Mouse (Mus musculus) midbrain, embryonic 10.5 days (tissue): ENCODE measurements around the gene Cpxm1. TPM values are rescaled to one million over a fixed set of nuclear protein-coding genes. Genes with fewer than 3 reads are reported as not detected.

Experiments used
- DNase-seq: peaks from one replicate; pipeline ENCODE4 v3.0.0-alpha.2; 2017; ENCODE audit warnings: low spot score
- H3K27ac ChIP-seq: fragments of 300-500 bp; sonication (generic); replicated peaks from 2 replicates; pipeline ENCODE4 v1.5.1; 2016; ENCODE audit warnings: mild to moderate bottlenecking
- H3K27me3 ChIP-seq: fragments of 300-500 bp; sonication (generic); 2 replicates; pipeline ENCODE4 v1.6.1; 2016; ENCODE audit warnings: low read depth, mild to moderate bottlenecking; ENCODE audit not compliant: poor library complexity, severe bottlenecking
- H3K36me3 ChIP-seq: fragments of 300-500 bp; sonication (generic); 2 replicates; pipeline ENCODE4 v1.6.1; 2016; ENCODE audit warnings: mild to moderate bottlenecking, moderate library complexity
- H3K4me1 ChIP-seq: fragments of 300-500 bp; sonication (generic); 2 replicates; pipeline ENCODE4 v1.6.1; 2016
- H3K4me3 ChIP-seq: fragments of 300-500 bp; sonication (generic); 2 replicates; pipeline ENCODE4 v1.5.1; 2016; ENCODE audit warnings: mild to moderate bottlenecking, moderate library complexity
- H3K9me3 ChIP-seq: fragments of 300-500 bp; sonication (generic); replicated peaks from 2 replicates; pipeline ENCODE4 v1.6.1; 2016; ENCODE audit warnings: mild to moderate bottlenecking
- WGBS: fragments of 180-500 bp; shearing (Covaris S2); methylation state at CpG from one replicate; pipeline ENCODE4 v1.1.7; 2016; 5-methylcytosine and 5-hydroxymethylcytosine counted together
- polyA plus RNA-seq: library from polyadenylated mRNA; unstranded; fragments of >200 nt; fragmentation: Nextera tagmentation; extraction: Ambion mirVana; gene quantifications from 2 replicates; pipeline ENCODE4 v1.2.1, GENCODE M21; 2016

Gene Cpxm1
- polyA plus RNA-seq, 1 experiment from 2014 or later: 40.7 TPM

DNA sequence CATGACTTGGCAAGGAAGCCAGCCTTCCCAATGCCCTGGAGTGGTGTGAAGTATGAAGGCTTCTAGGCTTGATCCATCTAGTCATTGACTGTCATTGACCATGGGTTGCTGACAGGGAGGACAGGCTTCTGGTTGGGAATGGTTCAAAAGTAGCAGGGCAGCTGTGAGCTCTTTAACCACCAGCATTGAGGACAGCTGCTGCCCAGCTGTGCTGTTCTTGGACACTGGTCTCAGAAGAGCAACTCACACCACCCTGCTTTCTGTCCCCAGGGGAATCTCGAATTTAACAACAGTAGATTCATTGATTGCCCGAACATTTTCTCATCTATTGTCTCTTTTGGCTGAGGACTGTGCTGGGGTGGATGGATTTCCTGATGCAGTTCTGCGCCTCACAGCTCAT lies 43.5 kb downstream of the Cpxm1 start:
- DNase-seq: no peak
- 80% methylated on average over 3 of the region's 3 CpGs for WGBS
- Histone ChIP-seq H3K4me3 (no peak overlapping the region), H3K27me3 (peaks cover 7% of the 10 kb centered on the region), H3K36me3 (no peaks in the 10 kb centered on the region), H3K4me1 (no peaks in the 10 kb centered on the region), H3K27ac (no peak overlapping the region), H3K9me3 (no peaks in the 10 kb centered on the region)

DNA sequence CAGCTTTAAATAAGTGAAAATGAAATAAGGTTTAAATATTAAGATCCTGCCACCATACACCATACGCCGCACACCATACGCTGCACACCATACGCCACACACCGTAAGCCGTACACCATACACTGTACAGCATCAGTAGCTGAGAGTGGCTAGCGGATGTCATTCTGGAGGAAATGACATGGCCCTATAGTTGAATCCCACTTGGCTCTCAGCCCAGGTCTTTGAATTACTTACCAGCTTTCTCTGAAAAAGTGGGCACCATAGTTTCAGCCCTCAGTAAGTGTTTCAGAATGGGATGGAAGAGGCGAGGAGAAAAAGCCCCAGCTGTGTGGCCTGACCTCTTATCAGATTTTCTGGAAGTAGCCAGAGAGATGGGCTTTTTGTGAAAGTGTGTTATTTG lies 44.0 kb downstream of the Cpxm1 start:
- H3K27me3 ChIP-seq: peaks cover 2% of the 10 kb centered on the region
- no peaks in the 10 kb centered on the region for H3K36me3 ChIP-seq
- DNase-seq: no peak
- no peaks in the 10 kb centered on the region for H3K9me3 ChIP-seq
- H3K27ac ChIP-seq: no peak overlapping the region
- H3K4me3 ChIP-seq: no peak overlapping the region
- WGBS: 96% methylated on average over 8 of the region's 8 CpGs
- H3K4me1 ChIP-seq: no peaks in the 10 kb centered on the region

DNA sequence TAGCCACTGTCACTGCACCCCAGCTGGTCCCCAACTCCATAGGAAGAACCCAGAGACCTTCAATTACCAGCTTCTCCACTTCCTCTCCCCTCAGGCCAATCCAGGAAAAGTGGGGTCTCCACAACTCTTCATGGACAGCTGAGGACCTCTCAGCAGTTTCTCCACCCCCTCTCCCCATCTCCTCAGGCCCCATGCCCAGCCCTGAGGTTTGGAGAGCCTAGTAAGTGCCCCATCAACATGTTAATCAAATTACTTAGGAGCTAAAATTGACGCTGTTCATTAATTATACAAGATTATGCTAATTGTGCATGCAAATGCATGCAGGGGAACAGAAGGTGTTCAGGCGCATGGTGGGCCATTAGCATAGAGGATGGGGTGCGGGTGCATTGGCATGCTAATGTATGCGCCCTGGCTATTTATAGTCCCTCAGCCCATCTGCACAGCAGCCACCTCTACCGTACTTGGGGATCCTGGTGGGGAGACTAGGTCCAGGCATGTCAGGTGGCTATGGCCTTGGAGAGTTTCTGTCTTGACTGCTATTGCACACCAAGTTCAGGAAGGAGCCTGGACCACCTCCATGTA lies 45.5 kb downstream of the Cpxm1 start:
- no peaks in the 10 kb centered on the region for H3K4me1 ChIP-seq
- WGBS: 46% methylated on average over 5 of the region's 5 CpGs
- H3K27ac ChIP-seq: no peak overlapping the region
- H3K4me3 ChIP-seq: no peak overlapping the region
- H3K27me3 ChIP-seq: no peaks in the 10 kb centered on the region
- H3K9me3 ChIP-seq: no peaks in the 10 kb centered on the region
- DNase-seq: no peak
- H3K36me3 ChIP-seq: no peaks in the 10 kb centered on the region

DNA sequence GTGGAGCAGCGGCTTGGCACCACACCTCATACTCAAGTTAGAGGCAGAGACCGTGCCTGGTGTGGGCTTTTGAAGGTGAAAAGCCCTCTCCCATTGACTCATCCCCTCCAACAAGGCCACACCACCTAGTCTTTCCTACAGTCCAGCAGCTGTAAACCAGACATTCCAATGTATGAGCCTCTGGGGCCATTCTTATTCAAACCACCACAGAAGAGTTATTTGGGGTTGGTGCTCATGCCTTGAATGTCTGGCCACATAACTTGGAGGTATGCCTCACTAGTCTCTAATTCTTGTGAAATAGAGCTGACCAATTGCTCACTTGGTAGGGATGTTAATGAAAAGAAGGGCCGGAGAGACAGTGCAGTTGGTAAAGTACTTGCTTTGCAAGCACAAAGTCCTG lies 47.0 kb downstream of the Cpxm1 start:
- WGBS: 80% methylated on average over 3 of the region's 3 CpGs
- DNase-seq: no peak
- no peaks in the 10 kb centered on the region for H3K36me3 ChIP-seq
- H3K27ac ChIP-seq: no peak overlapping the region
- H3K4me3 ChIP-seq: no peak overlapping the region
- H3K9me3 ChIP-seq: no peaks in the 10 kb centered on the region
- no peaks in the 10 kb centered on the region for H3K4me1 ChIP-seq
- H3K27me3 ChIP-seq: no peaks in the 10 kb centered on the region

DNA sequence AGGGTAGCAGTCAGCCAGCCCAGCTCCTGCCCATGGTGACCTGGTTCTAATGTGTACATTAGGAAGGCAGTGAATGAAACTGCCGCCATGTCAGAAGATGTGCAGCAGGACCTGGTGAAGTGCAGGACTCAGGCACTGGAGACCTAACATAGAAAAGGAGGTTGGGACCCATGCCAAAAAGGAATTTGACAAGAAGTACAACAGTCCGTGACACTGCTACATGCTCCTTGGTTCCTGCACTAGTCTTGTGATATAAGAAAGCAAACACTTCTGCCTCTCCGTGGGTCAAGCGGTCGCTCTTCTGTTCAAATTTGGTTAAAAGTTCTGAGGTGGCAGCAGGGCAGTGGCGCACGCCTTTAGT lies 56.2 kb downstream of the Cpxm1 start:
- Histone ChIP-seq H3K4me3 (no peak overlapping the region), H3K9me3 (no peaks in the 10 kb centered on the region), H3K36me3 (no peaks in the 10 kb centered on the region), H3K27ac (no peak overlapping the region), H3K27me3 (no peaks in the 10 kb centered on the region), H3K4me1 (no peaks in the 10 kb centered on the region)
- WGBS: 90% methylated on average over 7 of the region's 7 CpGs
- no peak for DNase-seq

Other genes with a start within 250 kb of the Cpxm1 start
- gene Snrpb, start 218.2 kb downstream of the Cpxm1 start, polyA plus RNA-seq: 859 and 934 TPM in 2 replicates
- gene Tmc2, start 202.4 kb downstream of the Cpxm1 start, polyA plus RNA-seq: not detected in 2 replicates
- gene Nop56, start 123.1 kb downstream of the Cpxm1 start, polyA plus RNA-seq: 392 and 425 TPM in 2 replicates
- 136 and 141 TPM in 2 replicates for gene Idh3b, start 113.0 kb downstream of the Cpxm1 start, polyA plus RNA-seq
- 0.95 and 1.3 TPM in 2 replicates for gene Ebf4, start 102.4 kb downstream of the Cpxm1 start, polyA plus RNA-seq
- gene Gm28372, start 7.7 kb upstream of the Cpxm1 start, polyA plus RNA-seq: not detected in 2 replicates
- gene 1700020A23Rik, start 7.7 kb upstream of the Cpxm1 start, polyA plus RNA-seq: 0.40 TPM in 1 of 2 replicates, not detected in the other
- 0.12 TPM in 1 of 2 replicates, not detected in the other for gene Tmem239, start 8.9 kb upstream of the Cpxm1 start, polyA plus RNA-seq
- gene Vps16, start 26.8 kb upstream of the Cpxm1 start, polyA plus RNA-seq: 117 and 126 TPM in 2 replicates
- gene Pced1a, start 27.1 kb upstream of the Cpxm1 start, polyA plus RNA-seq: 13.9 and 14.4 TPM in 2 replicates
- gene Ptpra, start 52.7 kb upstream of the Cpxm1 start, polyA plus RNA-seq: 88.2 and 91.8 TPM in 2 replicates
- 84.8 and 89.0 TPM in 2 replicates for gene Mrps26, start 166.2 kb upstream of the Cpxm1 start, polyA plus RNA-seq
- not detected in 2 replicates for gene Oxt, start 178.6 kb upstream of the Cpxm1 start, polyA plus RNA-seq
- not detected in 2 replicates for gene Avp, start 185.0 kb upstream of the Cpxm1 start, polyA plus RNA-seq
- gene Fastkd5, start 232.5 kb upstream of the Cpxm1 start, polyA plus RNA-seq: 21.7 and 22.4 TPM in 2 replicates
- gene Ubox5, start 232.5 kb upstream of the Cpxm1 start, polyA plus RNA-seq: 20.3 and 21.5 TPM in 2 replicates
- 4.0 and 5.1 TPM in 2 replicates for gene Lzts3, start 245.2 kb upstream of the Cpxm1 start, polyA plus RNA-seq